Mouse (Mus musculus): ENCODE measurements around the gene Armc10. TPM values are rescaled to one million over a fixed set of nuclear protein-coding genes. Genes with fewer than 3 reads are reported as not detected.

Gene Armc10
- polyA plus RNA-seq, 1 experiment from 2014 or later, result 58.7 TPM

GRCm38 (mm10) chr5:21678363-21678762 lies 32.8 kb downstream of the Armc10 start:
- DNase-seq (ENCODE audit: low spot score), result no peak
- no peak for ATAC-seq (ENCODE audit: low FRiP score)
- Histone ChIP-seq H3K9me3 (ENCODE audit: control insufficient read depth, low read length) (no peaks in the 10 kb centered on the region), H3K27me3 (ENCODE audit: control insufficient read depth, insufficient read depth, low read length) (no peaks in the 10 kb centered on the region), H3K9ac (no peak overlapping the region), H3K4me1 (replicated peaks; ENCODE audit: control insufficient read depth, insufficient read depth, low read length) (no peaks in the 10 kb centered on the region), H3K36me3 (replicated peaks; ENCODE audit: control insufficient read depth, insufficient read depth) (no peaks in the 10 kb centered on the region; the same call in none of the 2 replicates), H3K4me2 (replicated peaks) (no peak overlapping the region), H3K27ac (no peak overlapping the region), H3K4me3 (replicated peaks; ENCODE audit: low read length) (no peak overlapping the region)
- WGBS, result 97% methylated on average over 9 of the region's 9 CpGs

- no peaks in the 10 kb centered on the region; the same call in none of the 2 replicates for H3K36me3 ChIP-seq (replicated peaks; ENCODE audit: control insufficient read depth, insufficient read depth)
- no peaks in the 10 kb centered on the region for H3K27me3 ChIP-seq (ENCODE audit: control insufficient read depth, insufficient read depth, low read length)
- H3K9ac ChIP-seq, result no peak overlapping the region
- no peaks in the 10 kb centered on the region for H3K4me1 ChIP-seq (replicated peaks; ENCODE audit: control insufficient read depth, insufficient read depth, low read length)
- DNase-seq (ENCODE audit: low spot score) (no peak), ATAC-seq (ENCODE audit: low FRiP score) (no peak)
- WGBS, result 74% methylated on average over 4 of the region's 4 CpGs
- no peak overlapping the region for H3K4me2 ChIP-seq (replicated peaks)
- no peak overlapping the region for H3K4me3 ChIP-seq (replicated peaks; ENCODE audit: low read length)
- no peaks in the 10 kb centered on the region for H3K9me3 ChIP-seq (ENCODE audit: control insufficient read depth, low read length)
- no peak overlapping the region for H3K27ac ChIP-seq
These were observed 34.4 kb downstream of the Armc10 start for GRCm38 (mm10) chr5:21680029-21680428.

- ATAC-seq (ENCODE audit: low FRiP score) (no peak), DNase-seq (ENCODE audit: low spot score) (no peak)
- Histone ChIP-seq H3K9me3 (ENCODE audit: control insufficient read depth, low read length) (no peaks in the 10 kb centered on the region), H3K4me2 (replicated peaks) (no peak overlapping the region), H3K36me3 (replicated peaks; ENCODE audit: control insufficient read depth, insufficient read depth) (no peaks in the 10 kb centered on the region; the same call in 1 of the 2 replicates), H3K27me3 (ENCODE audit: control insufficient read depth, insufficient read depth, low read length) (no peaks in the 10 kb centered on the region), H3K27ac (no peak overlapping the region), H3K9ac (no peak overlapping the region), H3K4me3 (replicated peaks; ENCODE audit: low read length) (no peak overlapping the region), H3K4me1 (replicated peaks; ENCODE audit: control insufficient read depth, insufficient read depth, low read length) (no peaks in the 10 kb centered on the region)
- WGBS, result 87% methylated on average over 5 of the region's 5 CpGs
These were observed 35.3 kb downstream of the Armc10 start for GRCm38 (mm10) chr5:21680940-21681339.

- H3K4me3 ChIP-seq (replicated peaks; ENCODE audit: low read length), result no peak overlapping the region
- no peaks in the 10 kb centered on the region for H3K9me3 ChIP-seq (ENCODE audit: control insufficient read depth, low read length)
- no peak overlapping the region for H3K4me2 ChIP-seq (replicated peaks)
- WGBS, result 95% methylated on average over 9 of the region's 9 CpGs
- no peaks in the 10 kb centered on the region for H3K27me3 ChIP-seq (ENCODE audit: control insufficient read depth, insufficient read depth, low read length)
- DNase-seq (ENCODE audit: low spot score), result no peak
- no peak overlapping the region for H3K9ac ChIP-seq
- no peak for ATAC-seq (ENCODE audit: low FRiP score)
- H3K27ac ChIP-seq, result no peak overlapping the region
- H3K4me1 ChIP-seq (replicated peaks; ENCODE audit: control insufficient read depth, insufficient read depth, low read length), result no peaks in the 10 kb centered on the region
- H3K36me3 ChIP-seq (replicated peaks; ENCODE audit: control insufficient read depth, insufficient read depth), result no peaks in the 10 kb centered on the region; the same call in 1 of the 2 replicates
These were observed 38.2 kb downstream of the Armc10 start for GRCm38 (mm10) chr5:21683811-21684210.

- DNase-seq (ENCODE audit: low spot score), result no peak
- Histone ChIP-seq H3K4me2 (replicated peaks) (no peak overlapping the region), H3K9me3 (ENCODE audit: control insufficient read depth, low read length) (no peaks in the 10 kb centered on the region; the same call in 1 of the 2 replicates), H3K27ac (no peak overlapping the region), H3K36me3 (replicated peaks; ENCODE audit: control insufficient read depth, insufficient read depth) (no peaks in the 10 kb centered on the region; the same call in 1 of the 2 replicates), H3K9ac (no peak overlapping the region), H3K4me1 (replicated peaks; ENCODE audit: control insufficient read depth, insufficient read depth, low read length) (no peaks in the 10 kb centered on the region), H3K4me3 (replicated peaks; ENCODE audit: low read length) (no peak overlapping the region), H3K27me3 (ENCODE audit: control insufficient read depth, insufficient read depth, low read length) (no peaks in the 10 kb centered on the region)
- ATAC-seq (ENCODE audit: low FRiP score), result no peak
- 79% methylated on average over 10 of the region's 10 CpGs for WGBS
These were observed 39.4 kb downstream of the Armc10 start for GRCm38 (mm10) chr5:21685001-21685400.

GRCm38 (mm10) chr5:21687042-21687441 lies 41.4 kb downstream of the Armc10 start:
- no peak overlapping the region for H3K4me3 ChIP-seq (replicated peaks; ENCODE audit: low read length)
- DNase-seq (ENCODE audit: low spot score), result no peak

GRCm38 (mm10) chr5:21692230-21692629 lies 46.6 kb downstream of the Armc10 start:
- Histone ChIP-seq H3K27me3 (ENCODE audit: control insufficient read depth, insufficient read depth, low read length) (no peaks in the 10 kb centered on the region), H3K9ac (no peak overlapping the region), H3K36me3 (replicated peaks; ENCODE audit: control insufficient read depth, insufficient read depth) (no peaks in the 10 kb centered on the region; the same call in 1 of the 2 replicates), H3K4me3 (replicated peaks; ENCODE audit: low read length) (no peak overlapping the region), H3K4me1 (replicated peaks; ENCODE audit: control insufficient read depth, insufficient read depth, low read length) (no peaks in the 10 kb centered on the region), H3K4me2 (replicated peaks) (no peak overlapping the region), H3K9me3 (ENCODE audit: control insufficient read depth, low read length) (no peaks in the 10 kb centered on the region; the same call in 1 of the 2 replicates), H3K27ac (no peak overlapping the region)
- no peak for ATAC-seq (ENCODE audit: low FRiP score)
- DNase-seq (ENCODE audit: low spot score), result no peak
- 98% methylated on average over 5 of the region's 5 CpGs for WGBS

More at GRCm38 (mm10) chr5:21687042-21687441, 41.4 kb downstream of the Armc10 start:
- Histone ChIP-seq H3K9me3 (ENCODE audit: control insufficient read depth, low read length) (no peaks in the 10 kb centered on the region; the same call in 1 of the 2 replicates), H3K9ac (no peak overlapping the region), H3K4me2 (replicated peaks) (no peak overlapping the region), H3K27ac (no peak overlapping the region), H3K36me3 (replicated peaks; ENCODE audit: control insufficient read depth, insufficient read depth) (no peaks in the 10 kb centered on the region; the same call in 1 of the 2 replicates), H3K4me1 (replicated peaks; ENCODE audit: control insufficient read depth, insufficient read depth, low read length) (no peaks in the 10 kb centered on the region), H3K27me3 (ENCODE audit: control insufficient read depth, insufficient read depth, low read length) (no peaks in the 10 kb centered on the region)
- ATAC-seq (ENCODE audit: low FRiP score), result no peak
- 52% methylated on average over 4 of the region's 4 CpGs for WGBS

- no peak for ATAC-seq (ENCODE audit: low FRiP score)
- Histone ChIP-seq H3K9ac (no peak overlapping the region), H3K4me2 (replicated peaks) (no peak overlapping the region), H3K4me3 (replicated peaks; ENCODE audit: low read length) (no peak overlapping the region), H3K27ac (no peak overlapping the region), H3K4me1 (replicated peaks; ENCODE audit: control insufficient read depth, insufficient read depth, low read length) (no peaks in the 10 kb centered on the region), H3K36me3 (replicated peaks; ENCODE audit: control insufficient read depth, insufficient read depth) (no peaks in the 10 kb centered on the region; the same call in 1 of the 2 replicates), H3K27me3 (ENCODE audit: control insufficient read depth, insufficient read depth, low read length) (no peaks in the 10 kb centered on the region), H3K9me3 (ENCODE audit: control insufficient read depth, low read length) (no peaks in the 10 kb centered on the region; the same call in 1 of the 2 replicates)
- 87% methylated on average over 3 of the region's 3 CpGs for WGBS
- DNase-seq (ENCODE audit: low spot score), result no peak
These were observed 47.8 kb downstream of the Armc10 start for GRCm38 (mm10) chr5:21693372-21693870.

- Histone ChIP-seq H3K27me3 (ENCODE audit: control insufficient read depth, insufficient read depth, low read length) (no peaks in the 10 kb centered on the region), H3K4me1 (replicated peaks; ENCODE audit: control insufficient read depth, insufficient read depth, low read length) (no peaks in the 10 kb centered on the region), H3K4me2 (replicated peaks) (no peak overlapping the region), H3K4me3 (replicated peaks; ENCODE audit: low read length) (no peak overlapping the region), H3K9ac (no peak overlapping the region), H3K27ac (no peak overlapping the region), H3K36me3 (replicated peaks; ENCODE audit: control insufficient read depth, insufficient read depth) (no peaks in the 10 kb centered on the region), H3K9me3 (ENCODE audit: control insufficient read depth, low read length) (no peaks in the 10 kb centered on the region)
- 93% methylated on average over 3 of the region's 3 CpGs for WGBS
- no peak for ATAC-seq (ENCODE audit: low FRiP score)
- DNase-seq (ENCODE audit: low spot score), result no peak
These were observed 49.4 kb downstream of the Armc10 start for GRCm38 (mm10) chr5:21694854-21695490.

Measured in hindbrain, embryonic 14.5 days (tissue).